Mouse (Mus musculus) bone marrow macrophage, adult 2 months (primary cell): ENCODE data around the gene Scin.

Experiments used
- CTCF ChIP-seq: IDR thresholded peaks from 2 replicates; pipeline ENCODE4 v1.5.1; 2012; ENCODE audit warnings: low read depth, mild to moderate bottlenecking, low read length, moderate library complexity
- POLR2A ChIP-seq: IDR thresholded peaks from 2 replicates; pipeline ENCODE4 v1.6.1; 2012; ENCODE audit warnings: mild to moderate bottlenecking, low read depth, low read length, borderline replicate concordance

DNA sequence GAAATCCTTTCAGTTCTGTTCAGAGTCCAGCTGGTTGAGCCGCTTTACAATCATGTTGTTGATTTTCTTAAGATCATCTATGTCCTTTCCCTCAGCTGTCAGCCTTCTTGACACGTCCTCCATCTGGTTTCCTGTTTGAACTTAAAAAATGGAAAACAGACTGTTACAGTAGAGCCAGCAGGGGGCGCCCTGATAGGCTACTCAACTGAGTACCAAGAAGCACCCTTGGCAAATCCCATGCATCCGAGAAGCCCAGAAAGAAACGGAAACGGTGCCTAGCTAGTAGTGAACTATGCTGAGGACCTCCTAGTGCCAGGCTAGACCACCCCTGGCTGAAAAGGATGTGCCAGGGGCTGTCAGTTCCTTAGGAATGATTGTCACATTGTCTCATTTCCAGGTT lies 43.1 kb upstream of the Scin start:
- TF ChIP-seq POLR2A (no peak), CTCF (peak; percentile 47; the same call in 1 of the 2 replicates)
